Mouse (Mus musculus) gastrocnemius, adult 18-20 months (tissue): ENCODE data around the gene C2cd3. TPM values are rescaled to one million over a fixed set of nuclear protein-coding genes. Genes with fewer than 3 reads are reported as not detected.
A peak's percentile ranks its signal among the peaks of the same experiment; 100 is the strongest.

ENCODE experiments used
- DNase-seq: peaks from one replicate; pipeline ENCODE4 v3.0.0; 2021; ENCODE audit warnings: low spot score
- total RNA-seq, 2 experiments: library from RNA; stranded (reverse); gene quantifications; 2 replicates each; pipeline ENCODE4 v1.2.3; 2021

Gene C2cd3
- total RNA-seq, 2 experiments from 2014 or later: 5.5 to 6.1 TPM

- DNase-seq: no peak
Measured at GRCm38 (mm10) chr7:100400899-100401539, 29.0 kb downstream of the C2cd3 start.

DNA sequence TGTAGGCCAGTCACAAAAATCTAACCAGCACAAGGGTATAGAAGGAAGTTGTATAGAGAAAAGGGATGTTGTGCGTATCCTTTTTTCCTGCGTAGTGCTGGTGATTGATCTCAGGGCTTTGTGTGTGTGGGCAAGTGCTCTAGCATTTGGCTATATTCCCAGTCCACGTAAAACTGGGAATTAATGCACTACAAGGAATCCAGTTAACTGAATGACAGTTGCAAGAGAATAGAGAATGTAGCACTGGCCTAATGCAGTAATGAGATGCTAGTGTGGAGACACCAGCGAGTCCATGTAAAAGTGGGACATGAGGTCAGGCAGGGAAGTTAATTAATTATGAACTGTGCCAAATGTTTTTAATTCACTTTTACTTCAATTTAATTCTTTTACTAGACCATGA, 30.7 kb downstream of the C2cd3 start:
- no peak for DNase-seq

- no peak for DNase-seq
Measured at GRCm38 (mm10) chr7:100407677-100408076, 35.6 kb downstream of the C2cd3 start.

GRCm38 (mm10) chr7:100408684-100409083, 36.7 kb downstream of the C2cd3 start:
- DNase-seq: no peak

DNA sequence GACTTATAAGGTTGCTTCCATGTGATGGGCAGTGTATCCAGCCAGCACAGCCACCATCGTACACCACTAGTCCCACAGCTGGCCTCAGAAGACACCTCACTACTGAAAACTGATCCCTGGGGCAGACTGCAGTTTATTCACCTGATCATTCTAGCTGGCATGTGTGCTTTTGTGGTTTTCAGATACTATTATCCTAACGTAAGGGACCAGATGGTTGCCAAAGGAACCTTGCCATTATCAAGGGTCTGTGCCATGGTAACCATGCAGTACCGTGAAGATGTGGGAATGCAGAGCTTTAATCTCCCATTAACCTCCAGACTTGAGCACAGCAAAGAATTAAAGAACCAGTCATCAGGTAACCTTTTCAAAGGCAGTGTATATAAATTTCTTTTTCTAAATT, 53.8 kb downstream of the C2cd3 start:
- no peak for DNase-seq

GRCm38 (mm10) chr7:100429102-100429501, 57.1 kb downstream of the C2cd3 start:
- peak; percentile 79 for DNase-seq

GRCm38 (mm10) chr7:100429911-100430310, 57.9 kb downstream of the C2cd3 start:
- DNase-seq: peak; percentile 40

DNA sequence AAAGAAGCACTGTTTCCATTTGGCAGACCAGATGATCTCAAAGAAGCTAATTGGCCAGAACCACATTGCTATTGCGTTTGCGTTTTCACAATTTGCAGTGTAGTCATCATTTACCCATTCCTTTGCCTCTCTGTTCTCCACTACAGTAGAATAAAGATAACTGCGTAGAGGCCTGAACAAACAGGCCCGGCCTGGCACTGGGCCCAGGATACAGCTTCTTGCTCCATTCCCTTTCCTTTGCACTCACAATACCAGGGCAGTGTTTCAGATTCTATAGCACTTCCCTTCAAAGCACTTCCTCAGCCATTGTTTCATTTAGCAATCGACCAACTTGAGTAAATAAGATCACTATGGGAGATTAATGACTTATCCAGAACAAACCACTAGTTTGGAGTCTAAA, 59.1 kb downstream of the C2cd3 start:
- peak; percentile 31 for DNase-seq

DNA sequence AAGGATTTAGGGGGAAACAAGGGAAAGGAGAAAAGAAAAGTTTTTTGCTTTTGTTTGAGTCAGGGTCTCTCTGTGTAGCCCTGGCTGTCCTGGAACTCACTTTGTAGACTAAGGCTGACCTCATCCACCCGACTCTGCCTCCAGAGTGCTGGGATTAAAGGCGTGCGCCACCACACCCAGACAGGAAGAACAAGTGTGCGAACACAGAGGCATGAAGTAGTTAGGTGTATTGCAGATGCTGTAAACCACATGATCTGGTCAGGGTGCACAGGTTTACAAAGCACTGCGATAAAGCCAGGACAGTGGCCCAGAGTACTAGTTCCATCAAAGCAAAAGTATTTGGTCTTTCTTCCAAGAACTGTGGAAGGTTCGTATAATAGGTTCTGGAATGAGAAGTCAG, 61.3 kb downstream of the C2cd3 start:
- no peak for DNase-seq

GRCm38 (mm10) chr7:100443728-100444127, 71.7 kb downstream of the C2cd3 start:
- DNase-seq: no peak

- no peak for DNase-seq
Measured at GRCm38 (mm10) chr7:100446271-100446670, 74.2 kb downstream of the C2cd3 start.

DNA sequence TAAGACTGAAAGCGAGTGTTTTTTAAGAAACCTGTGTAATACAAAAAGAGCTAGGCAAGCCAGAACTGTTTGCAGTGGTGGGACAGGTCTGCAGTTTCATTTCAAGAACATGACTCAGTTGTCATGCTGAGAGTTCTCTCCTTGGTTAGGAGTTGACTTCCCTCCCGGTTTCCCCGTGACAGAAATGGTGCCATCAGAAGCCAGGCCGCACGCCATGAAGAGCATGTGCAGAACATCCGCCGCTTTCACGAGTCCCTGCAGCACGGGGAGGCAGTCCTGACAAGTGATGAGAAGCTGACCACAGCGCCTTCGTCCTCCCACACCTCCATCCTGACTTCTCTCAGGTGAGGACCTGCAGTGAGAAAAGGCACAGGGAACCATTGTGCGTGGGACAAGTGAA, 76.5 kb downstream of the C2cd3 start:
- no peak for DNase-seq

GRCm38 (mm10) chr7:100448985-100449384, 77.0 kb downstream of the C2cd3 start:
- no peak for DNase-seq

DNA sequence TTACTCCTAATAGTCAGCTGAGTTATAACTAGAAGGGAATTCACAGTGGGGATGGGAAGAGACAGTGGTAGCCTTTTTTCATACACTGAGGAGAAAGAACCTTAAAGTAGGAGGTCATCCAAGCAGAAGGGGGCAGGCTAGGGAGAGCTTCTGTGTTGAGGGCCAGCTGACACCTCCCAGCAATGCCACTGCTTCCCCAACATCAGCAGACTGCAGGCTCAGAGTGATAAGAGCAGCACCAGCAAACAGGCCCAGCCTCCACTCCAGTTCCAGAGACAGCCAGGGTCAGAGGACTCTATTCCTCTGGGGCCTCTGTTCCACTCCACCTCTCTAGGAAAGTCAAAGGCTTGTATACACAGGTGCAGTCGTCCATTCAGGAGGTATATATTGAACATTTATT, 86.1 kb downstream of the C2cd3 start:
- DNase-seq: no peak

DNA sequence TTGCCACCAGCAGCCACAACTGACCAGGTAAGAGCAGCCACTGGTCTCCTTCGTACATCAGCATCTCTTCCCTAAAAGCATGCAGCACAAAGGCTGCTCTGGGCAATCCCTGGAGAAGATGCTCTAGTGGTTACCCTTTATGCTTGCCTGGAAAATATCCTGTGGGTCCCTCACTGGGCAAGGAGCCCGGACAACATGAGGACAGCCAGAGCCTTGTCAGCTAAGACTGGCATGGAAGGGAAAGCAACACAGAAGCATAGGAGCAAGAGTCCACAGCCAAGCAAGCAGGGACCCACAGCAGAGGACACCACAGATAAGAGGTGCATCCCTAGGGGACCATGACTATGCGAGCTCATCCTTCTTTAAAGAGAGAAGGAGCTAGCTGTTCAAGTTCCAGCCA, 87.8 kb downstream of the C2cd3 start:
- no peak for DNase-seq

DNA sequence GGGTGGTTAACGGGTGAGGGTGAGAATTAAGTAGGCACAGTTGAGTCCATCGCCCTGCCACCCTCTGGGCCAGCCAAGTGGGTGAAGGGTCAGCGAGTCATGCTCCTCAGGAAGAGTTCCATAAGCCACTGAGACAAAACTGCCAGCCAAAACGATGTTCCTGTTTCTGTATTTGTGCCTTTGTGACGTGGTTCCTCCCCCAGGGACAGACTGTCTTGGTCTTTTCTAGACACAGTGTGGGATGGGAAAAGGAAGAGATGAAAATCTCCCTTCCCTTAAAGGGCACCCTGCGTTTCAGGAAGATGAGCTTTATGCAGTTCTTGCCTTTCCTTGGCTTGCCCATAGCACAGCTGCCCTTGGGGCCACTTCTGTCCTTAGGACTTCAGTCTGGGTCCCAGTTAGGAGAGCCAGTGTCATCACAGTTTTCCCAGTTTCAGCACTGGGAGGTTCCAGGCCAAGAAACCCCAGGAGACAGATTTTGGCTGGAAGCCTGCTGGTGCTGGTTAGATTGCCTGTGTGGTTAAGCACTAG, 89.7 kb downstream of the C2cd3 start:
- DNase-seq: peak; percentile 91

GRCm38 (mm10) chr7:100463194-100463593, 91.2 kb downstream of the C2cd3 start:
- DNase-seq: no peak

- no peak for DNase-seq
Measured at GRCm38 (mm10) chr7:100463757-100464156, 91.7 kb downstream of the C2cd3 start.

GRCm38 (mm10) chr7:100464248-100464647, 92.2 kb downstream of the C2cd3 start:
- no peak for DNase-seq

DNA sequence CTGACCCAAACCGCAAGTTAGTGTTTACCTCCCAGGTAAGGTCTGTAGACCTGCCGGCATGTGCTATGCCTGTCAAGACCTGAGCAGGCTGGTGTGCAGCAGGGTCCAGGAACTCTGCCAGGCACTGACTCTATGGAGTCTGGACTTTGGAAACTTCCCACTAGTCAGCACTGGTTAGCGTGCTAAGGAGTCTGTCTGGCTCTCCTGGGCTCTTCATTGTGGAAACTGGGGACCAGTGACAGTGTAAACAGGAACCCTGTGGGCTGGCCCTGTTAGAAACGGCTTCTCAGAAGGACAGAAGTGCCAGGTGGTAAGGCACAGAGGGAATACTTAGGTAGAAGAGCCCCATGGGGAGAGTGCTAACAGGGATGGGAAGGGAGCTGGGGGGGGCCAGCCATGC, 93.2 kb downstream of the C2cd3 start:
- DNase-seq: peak; percentile 49

DNA sequence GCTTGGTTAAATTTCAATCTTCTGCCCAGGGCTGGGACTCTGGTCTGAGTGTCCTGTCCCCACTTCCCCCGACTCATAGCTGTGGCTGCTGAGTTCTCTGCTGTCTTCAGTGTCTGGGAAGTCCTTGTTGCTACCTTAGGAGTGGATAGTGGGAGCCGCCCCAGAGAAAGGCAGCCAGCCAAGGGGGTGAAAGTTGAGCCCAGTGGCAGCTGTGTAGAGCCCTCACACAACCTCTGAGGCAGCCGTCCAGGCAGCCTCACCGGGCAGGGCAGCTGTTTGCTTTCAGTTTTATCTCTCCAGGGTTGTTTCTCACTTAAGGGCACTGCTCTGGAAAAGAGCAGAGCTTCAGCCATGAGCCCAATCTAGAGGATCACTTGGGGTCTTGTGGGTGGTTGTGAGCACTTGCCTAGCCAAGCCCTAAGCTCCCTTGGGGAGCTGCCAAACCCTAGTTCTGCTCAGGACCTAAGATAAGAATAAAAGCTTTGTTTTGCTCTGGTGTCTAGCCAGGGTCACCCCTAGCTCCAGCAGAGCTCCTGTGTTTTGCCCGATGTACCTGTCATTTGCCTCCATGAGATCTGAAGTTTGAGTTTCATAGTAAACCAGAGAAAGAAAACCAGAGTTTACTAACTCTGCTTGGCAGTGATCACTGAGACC, 93.8 kb downstream of the C2cd3 start:
- peak; percentile 95 for DNase-seq

GRCm38 (mm10) chr7:100466781-100467510, 94.9 kb downstream of the C2cd3 start:
- no peak for DNase-seq
